Mouse (Mus musculus) CD4-positive helper T cell, adult 2 months (primary cell): ENCODE data around the gene Adgra3.

Experiments
- DNase-seq: peaks from one replicate; pipeline ENCODE4 v3.0.0-alpha.2; 2012; ENCODE audit warnings: low read depth, missing footprints, low spot score

Adgra3 gene

GRCm38 (mm10) chr5:50031763-50032272 lies 27.0 kb downstream of the Adgra3 start:
- DNase-seq = no peak

GRCm38 (mm10) chr5:50031288-50031687 lies 27.5 kb downstream of the Adgra3 start:
- DNase-seq = no peak

DNA sequence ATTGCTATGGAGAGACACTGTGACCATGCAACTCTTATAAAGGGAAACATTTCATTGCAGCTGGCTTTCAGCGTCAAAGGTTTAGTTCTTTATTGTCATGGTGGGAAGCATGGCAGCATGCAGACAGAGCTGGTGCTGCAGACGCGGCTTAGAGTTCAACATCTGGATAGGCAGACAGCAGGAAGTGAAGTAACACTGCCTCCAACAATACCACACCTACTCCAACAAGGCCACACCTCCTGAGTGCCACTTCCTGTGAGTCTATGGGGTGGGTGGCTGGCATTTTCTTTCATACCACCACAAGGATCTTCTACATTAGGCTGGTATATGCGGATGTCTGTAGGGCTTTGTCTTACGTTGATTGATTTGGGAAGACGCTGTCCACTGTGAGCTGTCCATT lies 29.1 kb downstream of the Adgra3 start:
- peak; percentile 14 for DNase-seq

DNA sequence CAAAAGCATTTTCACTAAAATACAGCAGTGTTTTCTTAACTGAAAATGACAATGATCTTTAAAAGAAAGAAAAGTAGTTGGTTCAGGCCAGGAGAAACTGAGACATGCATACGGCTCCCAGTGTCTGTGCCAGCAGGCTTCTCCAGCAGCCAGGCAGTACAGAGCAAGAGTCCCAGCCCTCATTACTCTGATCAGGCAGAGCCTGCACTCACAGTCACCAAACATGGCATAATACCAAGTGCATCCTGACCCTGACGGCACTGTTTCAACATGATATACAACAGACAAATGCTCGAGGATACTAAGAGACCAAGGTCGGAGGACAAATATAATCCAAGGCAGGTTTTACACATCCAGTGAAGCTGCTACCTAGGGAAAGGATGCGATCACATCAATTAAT lies 31.2 kb downstream of the Adgra3 start:
- no peak for DNase-seq

DNA sequence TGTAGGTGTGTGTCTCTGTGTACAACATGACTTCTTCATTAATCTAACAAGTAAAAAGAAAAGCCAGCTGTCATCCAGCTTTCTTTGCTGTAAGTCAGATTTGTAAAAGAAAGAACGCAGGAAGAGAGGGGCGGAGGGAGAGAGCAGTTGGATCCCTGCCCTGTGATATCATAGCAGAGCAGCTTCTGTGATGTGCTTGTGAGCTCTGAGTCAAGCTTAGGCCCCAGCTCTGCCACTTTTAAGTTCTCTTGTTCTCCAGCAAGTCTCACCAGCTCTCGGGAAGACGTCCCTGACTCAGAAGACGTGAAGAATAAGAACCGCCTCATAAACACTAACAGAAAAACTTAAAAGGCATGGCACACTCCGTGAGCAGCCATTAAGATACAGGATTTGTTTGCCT lies 31.8 kb downstream of the Adgra3 start:
- DNase-seq = no peak

- DNase-seq = no peak
These were observed 32.7 kb downstream of the Adgra3 start for GRCm38 (mm10) chr5:50026148-50026547.

- no peak for DNase-seq
These were observed 34.7 kb downstream of the Adgra3 start for GRCm38 (mm10) chr5:50024097-50024496.

DNA sequence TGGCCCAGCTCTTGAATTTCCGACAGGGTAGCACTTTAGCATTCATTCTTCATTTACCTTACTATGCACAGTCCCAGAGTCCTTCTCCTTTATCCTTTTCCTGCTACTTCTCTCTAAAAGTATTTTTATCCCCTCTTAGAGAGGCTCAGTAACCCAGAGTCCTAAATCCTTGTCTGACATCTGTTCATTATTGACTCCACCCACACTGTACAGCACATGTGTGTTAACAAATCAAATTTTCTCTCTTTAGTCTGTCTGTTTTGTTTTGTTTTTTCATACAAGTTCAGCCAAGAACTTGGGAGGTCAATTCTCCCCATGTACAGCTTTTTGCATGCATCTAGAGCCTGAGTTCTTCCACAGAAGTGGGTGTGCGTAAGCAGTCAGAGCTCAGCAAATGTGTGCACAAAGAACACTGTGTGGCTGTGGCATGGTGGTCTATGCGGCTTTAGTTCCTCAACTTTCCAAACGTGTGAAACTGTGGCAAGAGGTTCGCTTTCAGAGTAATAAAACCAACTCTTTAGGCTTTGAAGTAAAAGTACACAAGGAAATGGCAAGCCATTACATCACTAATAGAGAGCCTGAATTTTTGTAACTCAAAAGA lies 42.7 kb downstream of the Adgra3 start:
- no peak for DNase-seq

- DNase-seq = no peak
These were observed 43.6 kb downstream of the Adgra3 start for GRCm38 (mm10) chr5:50015147-50015697.

DNA sequence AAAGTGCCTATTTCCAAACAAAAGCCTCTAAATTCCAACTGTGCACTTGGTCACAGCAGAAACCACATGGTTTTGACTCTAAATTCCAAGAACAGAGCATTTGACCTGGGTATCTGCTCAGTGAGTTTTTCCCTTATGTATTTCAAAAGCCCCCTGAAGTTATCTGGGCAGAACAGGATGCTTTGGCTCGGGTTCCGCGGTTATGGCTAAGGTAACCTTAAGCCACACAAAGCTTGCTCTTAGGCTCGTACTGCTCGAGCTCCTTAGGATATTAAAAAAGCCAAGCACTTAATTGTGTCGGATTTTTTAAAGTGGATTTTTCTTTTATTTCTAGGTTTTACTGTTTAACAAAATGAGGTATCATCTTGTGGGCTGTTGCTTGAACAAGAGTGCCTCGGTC lies 44.1 kb downstream of the Adgra3 start:
- no peak for DNase-seq

- DNase-seq = no peak
These were observed 44.8 kb downstream of the Adgra3 start for GRCm38 (mm10) chr5:50013965-50014364.

GRCm38 (mm10) chr5:50008841-50009240 lies 50.0 kb downstream of the Adgra3 start:
- DNase-seq = no peak

DNA sequence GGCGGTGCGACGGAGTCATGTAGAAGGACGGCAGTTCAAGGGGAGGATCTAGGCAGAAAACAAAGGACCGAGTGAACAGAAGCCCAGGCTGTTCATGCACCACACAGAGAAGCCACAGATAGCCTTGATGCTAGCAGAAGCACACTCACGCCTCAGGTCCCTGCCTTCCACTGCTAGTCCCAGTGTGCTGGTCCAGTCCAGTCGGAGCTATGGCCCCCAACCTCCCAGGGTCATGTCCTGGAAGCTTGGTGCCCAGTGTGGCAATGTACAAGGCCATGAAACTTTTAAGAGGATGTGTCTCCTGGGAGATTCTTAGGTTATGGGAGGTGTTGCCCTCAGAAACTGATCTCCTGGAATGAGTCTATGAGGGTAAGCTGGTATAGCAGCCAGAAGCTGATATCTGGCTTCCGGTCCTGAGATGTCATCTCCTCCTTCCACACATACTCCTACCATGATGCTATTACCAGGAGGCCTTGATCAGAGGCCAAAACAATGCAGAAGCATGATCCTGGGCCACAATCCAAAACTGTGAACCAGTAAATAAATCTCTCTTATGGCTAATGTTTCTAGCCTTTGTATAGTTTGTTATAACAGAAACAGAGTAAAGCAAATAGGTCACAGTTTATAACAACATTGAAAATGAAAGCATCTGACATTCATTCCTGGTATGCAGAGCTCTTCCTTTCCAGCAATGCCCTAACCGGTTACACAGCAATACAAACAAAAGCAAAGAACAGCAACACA lies 51.7 kb downstream of the Adgra3 start:
- no peak for DNase-seq

DNA sequence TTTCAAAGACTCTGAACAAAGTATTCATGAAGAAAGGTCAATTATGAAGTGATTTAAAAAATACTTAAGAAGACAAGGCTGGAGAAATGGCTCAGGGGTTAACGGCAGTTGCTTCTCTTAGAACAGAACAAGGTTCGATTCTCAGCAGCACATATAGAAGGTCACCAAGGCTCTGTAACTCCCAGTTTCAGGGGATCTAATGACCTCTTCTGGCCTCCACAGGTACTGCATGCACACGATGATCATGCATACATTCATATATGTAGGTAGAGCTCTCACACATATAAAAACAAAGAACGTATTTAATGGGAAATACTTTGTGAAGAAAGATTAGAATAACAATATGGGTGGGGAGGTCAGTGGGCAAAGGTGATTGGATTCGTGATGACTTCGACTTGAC lies 56.5 kb downstream of the Adgra3 start:
- DNase-seq = no peak

- no peak for DNase-seq
These were observed 59.0 kb downstream of the Adgra3 start for GRCm38 (mm10) chr5:49999764-50000163.

- no peak for DNase-seq
These were observed 61.8 kb downstream of the Adgra3 start for GRCm38 (mm10) chr5:49997019-49997418.

- no peak for DNase-seq
These were observed 62.3 kb downstream of the Adgra3 start for GRCm38 (mm10) chr5:49996457-49996856.

DNA sequence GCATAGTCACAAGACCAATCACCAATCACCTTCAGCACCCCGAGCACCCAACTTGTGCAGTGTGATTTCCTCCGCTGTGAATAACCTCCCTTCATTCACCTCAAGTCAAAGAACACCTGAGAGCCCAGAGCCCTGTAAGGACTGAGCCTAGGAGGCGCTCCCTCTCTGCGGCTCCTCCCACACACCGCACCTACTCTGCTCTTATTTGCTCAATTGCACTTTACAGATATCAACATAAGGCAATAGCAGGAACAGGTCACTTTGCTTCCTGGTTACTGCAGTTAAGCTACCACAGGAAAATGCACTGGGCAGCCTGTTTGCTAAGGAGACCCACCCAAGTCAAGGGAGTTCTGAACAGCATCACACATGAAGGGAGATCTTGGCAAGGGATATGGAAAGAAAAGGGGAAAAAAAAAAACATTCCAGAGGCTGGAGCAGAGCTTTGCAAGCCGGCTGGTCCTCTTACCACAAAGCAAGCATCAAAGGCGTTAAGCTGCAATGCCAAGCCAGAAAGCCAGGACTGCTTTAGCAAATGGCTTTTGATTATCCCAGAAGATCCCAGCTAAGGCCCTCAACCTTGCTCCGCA lies 68.0 kb downstream of the Adgra3 start:
- DNase-seq = no peak

- no peak for DNase-seq
These were observed 70.6 kb downstream of the Adgra3 start for GRCm38 (mm10) chr5:49988015-49988798.

DNA sequence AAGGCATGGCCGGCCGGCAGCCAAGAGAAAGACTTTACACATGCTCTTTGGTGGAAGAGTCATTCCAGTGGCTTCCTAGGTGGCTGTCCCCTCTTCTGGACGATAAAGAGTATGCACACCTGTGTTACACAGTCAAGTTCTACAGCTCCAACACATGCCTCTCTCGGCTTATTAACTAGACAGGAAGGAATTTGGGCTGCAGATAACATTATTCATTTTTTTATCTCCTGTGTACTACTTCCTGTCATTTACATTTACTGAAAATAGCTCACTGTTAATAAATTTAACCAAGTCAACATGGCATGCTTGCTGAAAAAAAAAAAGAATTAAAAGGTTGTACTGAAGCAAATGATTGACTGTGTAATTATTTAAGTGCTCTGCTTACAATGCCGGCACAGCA lies 78.1 kb downstream of the Adgra3 start:
- no peak for DNase-seq

GRCm38 (mm10) chr5:49979246-49979645 lies 79.6 kb downstream of the Adgra3 start:
- DNase-seq = no peak

DNA sequence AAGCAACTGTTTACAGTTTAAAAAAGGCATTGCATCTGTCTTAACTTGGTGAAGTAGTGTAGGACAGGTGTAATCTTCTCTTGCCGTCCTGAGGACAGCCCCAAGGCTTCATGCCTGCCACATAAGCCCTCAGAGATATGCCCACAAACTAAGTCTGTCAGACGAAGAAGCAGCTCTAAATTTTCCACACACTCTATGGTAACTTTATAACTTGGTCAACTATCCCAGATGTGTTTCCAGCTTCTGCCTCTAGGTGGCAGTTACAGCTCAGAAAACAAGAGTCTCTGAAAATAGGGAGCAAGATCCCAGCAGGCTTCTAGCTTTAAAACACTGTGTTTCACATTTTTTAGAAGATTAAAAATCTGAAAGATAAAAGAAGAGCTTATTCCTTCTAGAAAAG lies 82.8 kb downstream of the Adgra3 start:
- DNase-seq = peak; percentile 25
